Mouse (Mus musculus) macrophage (primary cell): ENCODE data around the gene Prrc2a. TPM values are rescaled to one million over a fixed set of nuclear protein-coding genes. Genes with fewer than 3 reads are reported as not detected.

Experiments
- H3K27ac ChIP-seq: fragments of 350-480 bp; formaldehyde crosslinking; 2 replicates; pipeline ENCODE4 v1.9.0; 2021
- H3K36me3 ChIP-seq: fragments of 350-480 bp; formaldehyde crosslinking; 2 replicates; pipeline ENCODE4 v1.9.0; 2021; ENCODE audit errors: inconsistent target
- H3K4me3 ChIP-seq: fragments of 350-480 bp; formaldehyde crosslinking; 2 replicates; pipeline ENCODE4 v1.9.0; 2021; ENCODE audit errors: inconsistent target
- H3K79me2 ChIP-seq: fragments of 350-480 bp; formaldehyde crosslinking; 2 replicates; pipeline ENCODE4 v1.9.0; 2021; ENCODE audit errors: inconsistent target
- WGBS: methylation state at CpG from one replicate; pipeline ENCODE4 v1.1.7; 2026; ENCODE audit warnings: inconsistent platforms; ENCODE audit not compliant: missing documents; 5-methylcytosine and 5-hydroxymethylcytosine counted together
- polyA plus RNA-seq: library from polyadenylated mRNA; stranded (reverse); fragments of 250-400 nt; gene quantifications from 3 replicates; pipeline ENCODE4 v1.2.4, GENCODE M21; 2018; ENCODE audit warnings: inconsistent platforms

Prrc2a gene
- polyA plus RNA-seq, 1 experiment from 2014 or later: 91.3 TPM

DNA sequence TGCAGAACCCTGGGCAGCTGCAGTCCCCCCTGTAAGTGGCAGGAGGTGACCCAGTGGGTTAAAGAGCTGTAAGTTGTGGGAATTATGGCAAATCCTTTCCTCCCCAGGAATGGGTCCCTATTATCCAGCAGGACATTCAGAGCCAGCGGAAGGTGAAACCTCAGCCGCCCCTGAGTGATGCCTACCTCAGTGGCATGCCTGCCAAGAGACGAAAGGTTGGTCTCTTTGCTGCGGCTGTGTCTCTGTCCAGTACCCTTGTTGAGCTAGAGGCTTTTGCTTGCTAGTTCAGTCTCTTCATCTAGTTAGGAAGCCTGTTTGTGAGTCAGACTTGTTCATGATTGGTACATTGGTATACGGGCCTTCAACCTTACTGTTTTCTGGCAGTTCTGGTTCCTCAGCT lies 18.6 kb downstream of the Prrc2a start:
- WGBS: 95% methylated on average over 5 of the region's 5 CpGs
- Histone ChIP-seq H3K27ac (no peak overlapping the region), H3K4me3 (no peak overlapping the region), H3K79me2 (peaks cover 5% of the 10 kb centered on the region; the same call in 1 of the 2 replicates), H3K36me3 (peaks cover 88% of the 10 kb centered on the region)

GRCm38 (mm10) chr17:35141971-35142370 lies 22.7 kb downstream of the Prrc2a start:
- H3K27ac ChIP-seq: no peak overlapping the region
- WGBS: 94% methylated on average over 6 of the region's 6 CpGs
- no peak overlapping the region for H3K4me3 ChIP-seq
- peaks cover 46% of the 10 kb centered on the region for H3K79me2 ChIP-seq
- H3K36me3 ChIP-seq: peaks cover 86% of the 10 kb centered on the region

DNA sequence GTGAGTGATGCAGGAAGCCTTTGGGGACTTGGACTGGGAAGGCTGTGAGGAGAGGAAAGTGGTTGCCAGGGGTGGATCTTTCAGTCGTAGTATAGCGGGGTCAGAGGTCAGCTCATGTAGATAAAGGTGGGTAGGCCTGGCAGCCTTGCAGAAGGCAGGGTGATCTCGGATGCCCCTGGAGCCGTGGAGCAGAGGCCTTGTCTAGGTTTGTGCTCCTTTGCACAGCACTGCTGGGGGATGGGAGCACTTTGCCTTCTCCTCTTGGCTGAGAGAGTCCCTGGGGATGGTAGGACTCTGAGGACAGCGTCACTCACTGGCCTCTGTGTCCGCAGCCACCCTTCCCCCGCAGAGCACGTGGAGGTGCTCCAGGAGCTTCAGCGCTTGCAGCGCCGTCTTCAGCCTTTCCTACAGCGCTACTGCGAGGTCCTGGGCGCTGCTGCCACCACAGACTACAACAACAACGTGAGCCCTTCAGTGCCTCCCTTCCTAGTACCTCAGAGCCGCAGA lies 24.2 kb downstream of the Prrc2a start:
- H3K27ac ChIP-seq: no peak overlapping the region
- H3K36me3 ChIP-seq: peaks cover 72% of the 10 kb centered on the region
- H3K4me3 ChIP-seq: no peak overlapping the region
- 96% methylated on average over 15 of the region's 16 CpGs for WGBS
- peaks cover 60% of the 10 kb centered on the region for H3K79me2 ChIP-seq

DNA sequence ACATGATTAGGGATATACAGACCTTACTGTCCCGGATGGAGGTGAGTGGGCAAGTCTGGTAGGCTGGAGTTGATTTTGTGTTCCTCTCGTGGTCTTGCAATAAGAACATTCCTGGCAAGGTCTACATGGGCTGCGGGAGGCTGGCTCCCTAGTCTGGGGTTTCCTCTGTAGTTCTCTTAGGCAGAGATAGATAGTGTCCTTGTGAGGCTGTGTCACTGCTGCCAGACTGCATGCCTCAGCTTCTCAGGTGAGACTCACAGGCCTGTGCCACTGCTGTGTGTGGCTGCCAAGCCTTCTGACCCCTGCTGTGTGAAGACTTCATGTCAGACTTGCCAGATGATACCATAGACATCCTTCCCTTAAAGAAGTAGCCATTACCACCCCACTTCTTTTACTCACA lies 25.4 kb downstream of the Prrc2a start:
- Histone ChIP-seq H3K4me3 (no peak overlapping the region), H3K36me3 (peaks cover 60% of the 10 kb centered on the region), H3K27ac (no peak overlapping the region), H3K79me2 (peaks cover 62% of the 10 kb centered on the region)
- 91% methylated on average over 3 of the region's 3 CpGs for WGBS

DNA sequence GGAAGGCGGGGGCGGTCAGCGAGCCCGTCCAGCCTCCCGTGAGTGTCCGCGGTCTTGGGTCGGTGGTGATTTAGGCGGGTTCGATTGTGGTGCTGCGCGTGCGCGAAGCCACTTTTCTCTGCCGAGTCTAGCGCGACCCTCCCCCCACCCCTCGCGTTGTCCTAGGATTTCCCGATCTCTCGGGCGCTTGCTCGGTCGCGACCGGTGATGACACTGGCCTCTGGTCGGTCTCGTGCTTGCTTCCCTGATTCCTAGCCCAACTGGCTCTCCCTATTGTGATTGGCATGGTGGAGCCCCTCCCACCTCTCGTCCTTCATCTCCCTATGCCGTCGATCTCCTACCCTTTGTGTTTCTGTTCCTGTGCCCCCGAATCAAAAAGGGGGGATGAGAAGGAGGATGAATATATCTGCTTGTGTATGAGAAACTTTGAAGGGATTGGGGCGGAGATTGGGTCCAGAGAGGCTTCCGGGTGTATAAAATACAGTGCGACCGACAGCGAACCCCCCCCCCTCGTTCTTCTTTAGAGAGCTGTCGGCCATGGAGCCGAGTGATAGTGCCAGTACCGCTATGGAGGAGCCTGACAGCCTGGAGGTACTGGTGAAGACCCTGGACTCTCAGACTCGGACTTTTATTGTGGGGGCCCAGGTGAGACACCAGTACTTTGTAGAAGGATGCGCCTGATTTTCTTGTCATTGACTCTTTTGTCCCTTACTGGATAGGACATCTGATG lies 28.9 kb downstream of the Prrc2a start:
- Histone ChIP-seq H3K79me2 (peaks cover 53% of the 10 kb centered on the region), H3K4me3 (peak overlapping the region; percentile 88), H3K36me3 (peaks cover 26% of the 10 kb centered on the region), H3K27ac (peak overlapping the region; percentile 88)
- WGBS: under 1% methylated on average over 38 of the region's 43 CpGs

DNA sequence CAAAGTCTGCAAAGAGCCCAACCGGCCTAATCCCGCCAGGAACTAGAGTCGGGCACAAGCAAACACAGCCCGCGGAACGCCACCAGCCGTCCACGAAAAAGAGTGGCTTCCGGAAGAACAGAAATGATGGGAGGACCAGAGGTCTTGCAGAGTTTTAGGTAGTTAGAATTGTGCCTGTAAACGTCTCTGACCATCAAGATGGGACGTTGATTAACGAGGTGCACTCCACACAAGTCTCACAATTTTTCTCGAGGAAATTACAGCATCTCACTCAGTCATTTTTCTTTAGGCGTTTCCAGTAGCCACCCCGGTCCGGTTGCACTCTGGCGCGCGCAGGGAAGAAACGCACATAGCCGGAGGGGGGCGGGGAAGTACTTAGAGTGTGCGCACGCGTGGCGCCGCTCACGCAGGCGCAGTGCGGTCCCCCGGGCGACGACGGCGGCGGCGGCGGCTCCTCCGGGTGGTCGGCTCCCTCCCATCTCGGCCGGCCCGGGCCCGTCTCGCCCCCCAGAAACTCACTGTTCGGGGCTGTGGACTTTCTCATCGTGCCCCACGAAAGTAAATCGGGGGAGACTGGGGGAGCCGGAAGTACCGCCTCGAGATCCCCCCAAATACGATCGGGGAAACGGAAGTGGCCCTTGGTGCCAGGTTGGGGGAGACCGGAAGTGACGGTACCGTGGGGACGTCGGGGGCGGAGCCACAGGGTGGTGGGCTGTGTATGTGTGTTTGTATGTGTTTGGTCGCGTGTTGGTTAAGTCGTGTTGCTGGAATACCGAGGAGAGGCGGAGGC lies 29.7 kb downstream of the Prrc2a start, which contains the start of gene Bag6:
Gene Bag6 (plus strand): TSS at position 378 of the 790 bp plus-strand sequence.
- H3K79me2 ChIP-seq: peaks cover 48% of the 10 kb centered on the region
- under 1% methylated on average over 63 of the region's 66 CpGs for WGBS

DNA sequence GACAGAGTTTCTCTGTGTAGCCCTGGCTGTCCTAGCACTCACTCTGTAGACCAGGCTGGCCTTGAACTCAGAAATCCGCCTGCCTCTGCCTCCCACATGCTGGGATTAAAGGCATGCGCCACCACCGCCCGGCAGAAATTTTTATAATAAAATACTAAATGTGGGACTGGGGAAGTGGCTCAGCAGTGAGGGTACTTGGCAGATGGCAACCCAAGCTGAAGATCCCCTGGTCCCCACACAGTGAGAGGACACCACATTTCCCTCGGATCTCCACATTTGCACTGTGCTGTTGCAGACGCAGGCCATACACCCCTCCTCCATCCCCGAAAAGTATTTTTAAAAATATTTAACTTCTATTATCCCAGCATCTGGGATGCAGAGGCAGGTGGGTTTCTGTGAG lies 31.2 kb downstream of the Prrc2a start:
- Histone ChIP-seq H3K79me2 (peaks cover 48% of the 10 kb centered on the region), H3K36me3 (peaks cover 13% of the 10 kb centered on the region; the same call in 1 of the 2 replicates), H3K27ac (no peak overlapping the region), H3K4me3 (no peak overlapping the region)
- 82% methylated on average over 6 of the region's 7 CpGs for WGBS

More for the DNA sequence above, 29.7 kb downstream of the Prrc2a start, which contains the start of gene Bag6:
- Histone ChIP-seq H3K27ac (peak within 1 kb of the TSS; percentile 88), H3K36me3 (peaks cover 22% of the 10 kb centered on the region), H3K4me3 (peak within 1 kb of the TSS; percentile 88)

DNA sequence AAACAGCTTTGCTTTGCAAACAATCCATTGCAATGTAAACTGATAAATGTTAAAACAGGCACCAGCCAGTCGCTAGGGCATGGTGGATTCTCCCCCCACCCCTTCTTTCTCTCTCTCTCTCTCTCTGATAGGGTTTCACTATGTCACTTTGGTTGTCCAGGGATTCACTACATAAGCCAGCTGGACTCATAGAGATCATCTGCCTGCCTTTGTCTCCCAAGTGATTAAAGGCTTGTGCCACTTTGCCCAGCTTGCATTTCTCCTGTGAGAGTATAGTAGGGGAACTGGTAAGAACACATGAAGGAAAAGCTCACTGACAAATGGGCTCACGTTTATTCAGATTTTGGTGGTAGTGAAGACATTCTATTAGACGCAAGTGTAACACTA lies 32.5 kb downstream of the Prrc2a start:
- H3K27ac ChIP-seq: no peak overlapping the region

GRCm38 (mm10) chr17:35131500-35132173 lies 33.1 kb downstream of the Prrc2a start, which contains the start of gene Apom:
TSS of gene Apom (minus strand) at chr17:35132050.
- no peak within 1 kb of the TSS for H3K4me3 ChIP-seq
- H3K79me2 ChIP-seq: peaks cover 47% of the 10 kb centered on the region
- H3K27ac ChIP-seq: no peak within 1 kb of the TSS
- peaks cover 16% of the 10 kb centered on the region; the same call in 1 of the 2 replicates for H3K36me3 ChIP-seq
- 89% methylated on average over 15 of the region's 15 CpGs for WGBS

More for the DNA sequence above, 32.5 kb downstream of the Prrc2a start:
- H3K36me3 ChIP-seq: peaks cover 16% of the 10 kb centered on the region; the same call in 1 of the 2 replicates
- peaks cover 48% of the 10 kb centered on the region for H3K79me2 ChIP-seq
- 93% methylated on average over 3 of the region's 3 CpGs for WGBS
- no peak overlapping the region for H3K4me3 ChIP-seq

DNA sequence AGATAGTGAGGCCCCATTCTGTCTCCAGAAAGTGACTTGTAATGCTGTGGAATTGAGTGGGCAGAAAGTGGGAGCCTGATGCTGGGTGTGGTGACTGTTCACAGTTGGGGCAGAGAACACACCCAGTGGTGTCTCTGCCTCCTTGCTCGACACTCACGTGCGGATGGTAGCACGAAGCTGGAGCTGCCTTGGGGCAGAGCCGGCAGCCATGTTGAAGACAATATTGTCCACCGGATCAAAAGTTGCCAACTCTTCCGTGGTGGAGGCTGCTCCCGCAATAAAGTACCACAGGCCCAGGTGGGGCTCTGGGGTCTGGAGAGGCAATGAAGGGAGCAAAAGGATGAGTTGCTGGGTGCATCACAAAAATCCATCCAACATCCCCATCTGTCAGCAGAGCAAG lies 33.7 kb downstream of the Prrc2a start:
- 87% methylated on average over 8 of the region's 8 CpGs for WGBS
- no peak overlapping the region for H3K27ac ChIP-seq
- no peak overlapping the region for H3K4me3 ChIP-seq
- peaks cover 41% of the 10 kb centered on the region for H3K79me2 ChIP-seq
- H3K36me3 ChIP-seq: peaks cover 16% of the 10 kb centered on the region; the same call in 1 of the 2 replicates

DNA sequence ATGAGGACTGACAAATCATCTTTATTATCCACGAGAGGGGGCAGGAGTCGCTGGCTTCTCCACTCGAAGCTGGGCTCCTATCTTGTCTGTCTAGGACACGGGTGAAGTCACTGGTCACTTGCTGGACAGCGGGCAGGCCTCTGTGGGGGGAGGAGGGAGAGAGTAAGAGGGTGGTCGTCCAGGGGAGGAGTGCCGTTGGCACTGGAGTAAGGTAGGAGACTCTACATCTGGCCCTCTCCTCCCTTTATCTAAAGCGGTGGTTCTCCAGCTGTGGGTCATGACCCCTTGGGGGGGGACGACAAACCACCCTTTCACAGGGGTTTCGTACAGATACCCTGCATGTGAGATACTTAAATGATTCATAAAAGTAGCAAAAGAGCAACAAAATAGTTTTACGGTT lies 35.7 kb downstream of the Prrc2a start:
- peaks cover 40% of the 10 kb centered on the region for H3K79me2 ChIP-seq
- 90% methylated on average over 11 of the region's 11 CpGs for WGBS
- H3K36me3 ChIP-seq: peaks cover 21% of the 10 kb centered on the region; the same call in 1 of the 2 replicates
- no peak overlapping the region for H3K27ac ChIP-seq
- no peak overlapping the region for H3K4me3 ChIP-seq

- Histone ChIP-seq H3K27ac (peak overlapping the region; percentile 85), H3K36me3 (peaks cover 28% of the 10 kb centered on the region), H3K79me2 (peaks cover 60% of the 10 kb centered on the region), H3K4me3 (peak overlapping the region; percentile 75)
- WGBS: 35% methylated on average over 13 of the region's 13 CpGs
These were observed 37.7 kb downstream of the Prrc2a start for GRCm38 (mm10) chr17:35127017-35127416.

GRCm38 (mm10) chr17:35126206-35126611 lies 38.5 kb downstream of the Prrc2a start, which contains the start of gene D17H6S53E:
TSS of gene D17H6S53E (plus strand) at chr17:35126373.
- peaks cover 28% of the 10 kb centered on the region for H3K36me3 ChIP-seq
- H3K4me3 ChIP-seq: peak within 1 kb of the TSS; percentile 75
- peaks cover 65% of the 10 kb centered on the region for H3K79me2 ChIP-seq
- WGBS: under 1% methylated on average over 33 of the region's 36 CpGs
- H3K27ac ChIP-seq: peak within 1 kb of the TSS; percentile 85

GRCm38 (mm10) chr17:35125578-35125977 lies 39.1 kb downstream of the Prrc2a start:
- peaks cover 70% of the 10 kb centered on the region for H3K79me2 ChIP-seq
- H3K4me3 ChIP-seq: peak overlapping the region; percentile 75
- H3K27ac ChIP-seq: peak overlapping the region; percentile 85
- H3K36me3 ChIP-seq: peaks cover 28% of the 10 kb centered on the region
- 51% methylated on average over 6 of the region's 6 CpGs for WGBS
